Mouse (Mus musculus): ENCODE measurements around the gene Rasgef1b. TPM values are rescaled to one million over a fixed set of nuclear protein-coding genes. Genes with fewer than 3 reads are reported as not detected.

The Rasgef1b gene
- polyA plus RNA-seq, 1 experiment from 2014 or later: 8.8 TPM

DNA sequence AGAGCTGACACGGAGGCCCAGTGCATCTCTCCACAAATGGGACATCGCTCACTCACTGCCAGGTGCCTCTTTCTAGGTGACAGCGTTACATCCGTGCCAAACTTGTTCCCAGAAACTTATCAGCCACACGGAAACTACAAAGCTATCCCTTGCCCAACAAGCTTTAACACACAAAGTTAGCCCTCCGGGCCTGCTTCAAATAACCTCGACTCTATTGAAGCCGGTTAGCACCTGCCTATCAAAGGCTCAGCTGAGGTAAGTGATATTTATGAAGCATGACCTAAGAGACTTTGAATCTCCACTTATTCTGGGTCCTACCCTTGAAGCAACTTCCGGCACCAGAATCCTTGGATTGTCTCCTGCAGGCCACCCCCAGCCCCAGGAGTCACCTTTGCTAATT, 489.2 kb downstream of the Rasgef1b start:
- Histone ChIP-seq H3K9me3 (ENCODE audit: control insufficient read depth, low read length) (no peaks in the 10 kb centered on the region), H3K4me1 (ENCODE audit: control insufficient read depth, insufficient read depth, low read length) (no peaks in the 10 kb centered on the region), H3K9ac (ENCODE audit: low read depth, low read length) (no peak overlapping the region), H3K36me3 (ENCODE audit: control insufficient read depth, insufficient read depth, low read length) (peaks cover 2% of the 10 kb centered on the region; the same call in 1 of the 2 replicates), H3K4me2 (replicated peaks; ENCODE audit: low read depth, low read length) (no peak overlapping the region), H3K27ac (ENCODE audit: low read depth, low read length) (no peak overlapping the region), H3K27me3 (ENCODE audit: control insufficient read depth, insufficient read depth, low read length) (no peaks in the 10 kb centered on the region), H3K4me3 (ENCODE audit: low read length) (no peak overlapping the region)
- ATAC-seq (ENCODE audit: low FRiP score, low TSS enrichment): no peak
- WGBS: 71% methylated on average over 9 of the region's 9 CpGs

DNA sequence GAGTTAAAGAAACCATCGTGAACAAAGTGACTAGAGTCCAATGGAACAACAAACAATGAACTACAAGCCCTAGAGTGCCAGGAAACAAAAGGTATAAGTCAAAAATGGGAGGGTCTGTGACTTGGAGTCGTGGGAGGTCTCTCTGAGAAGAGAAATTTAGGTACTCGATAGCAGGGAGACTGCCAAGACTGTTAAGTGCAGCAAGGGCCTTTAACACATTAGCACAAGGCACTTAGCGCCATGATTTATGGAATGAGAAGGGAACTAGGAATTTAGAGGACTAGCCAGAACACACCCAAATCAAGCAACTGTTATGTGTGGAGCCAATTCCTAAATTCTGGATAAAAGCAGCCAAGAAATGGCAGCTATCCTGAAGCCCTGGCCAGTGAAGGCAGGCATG, 490.7 kb downstream of the Rasgef1b start:
- Histone ChIP-seq H3K4me3 (ENCODE audit: low read length) (no peak overlapping the region), H3K4me2 (replicated peaks; ENCODE audit: low read depth, low read length) (no peak overlapping the region), H3K9ac (ENCODE audit: low read depth, low read length) (no peak overlapping the region), H3K27ac (ENCODE audit: low read depth, low read length) (no peak overlapping the region), H3K9me3 (ENCODE audit: control insufficient read depth, low read length) (no peaks in the 10 kb centered on the region), H3K36me3 (ENCODE audit: control insufficient read depth, insufficient read depth, low read length) (peaks cover 2% of the 10 kb centered on the region; the same call in 1 of the 2 replicates), H3K4me1 (ENCODE audit: control insufficient read depth, insufficient read depth, low read length) (no peaks in the 10 kb centered on the region), H3K27me3 (ENCODE audit: control insufficient read depth, insufficient read depth, low read length) (no peaks in the 10 kb centered on the region)
- WGBS: 58% methylated on average over 4 of the region's 4 CpGs
- ATAC-seq (ENCODE audit: low FRiP score, low TSS enrichment): no peak

DNA sequence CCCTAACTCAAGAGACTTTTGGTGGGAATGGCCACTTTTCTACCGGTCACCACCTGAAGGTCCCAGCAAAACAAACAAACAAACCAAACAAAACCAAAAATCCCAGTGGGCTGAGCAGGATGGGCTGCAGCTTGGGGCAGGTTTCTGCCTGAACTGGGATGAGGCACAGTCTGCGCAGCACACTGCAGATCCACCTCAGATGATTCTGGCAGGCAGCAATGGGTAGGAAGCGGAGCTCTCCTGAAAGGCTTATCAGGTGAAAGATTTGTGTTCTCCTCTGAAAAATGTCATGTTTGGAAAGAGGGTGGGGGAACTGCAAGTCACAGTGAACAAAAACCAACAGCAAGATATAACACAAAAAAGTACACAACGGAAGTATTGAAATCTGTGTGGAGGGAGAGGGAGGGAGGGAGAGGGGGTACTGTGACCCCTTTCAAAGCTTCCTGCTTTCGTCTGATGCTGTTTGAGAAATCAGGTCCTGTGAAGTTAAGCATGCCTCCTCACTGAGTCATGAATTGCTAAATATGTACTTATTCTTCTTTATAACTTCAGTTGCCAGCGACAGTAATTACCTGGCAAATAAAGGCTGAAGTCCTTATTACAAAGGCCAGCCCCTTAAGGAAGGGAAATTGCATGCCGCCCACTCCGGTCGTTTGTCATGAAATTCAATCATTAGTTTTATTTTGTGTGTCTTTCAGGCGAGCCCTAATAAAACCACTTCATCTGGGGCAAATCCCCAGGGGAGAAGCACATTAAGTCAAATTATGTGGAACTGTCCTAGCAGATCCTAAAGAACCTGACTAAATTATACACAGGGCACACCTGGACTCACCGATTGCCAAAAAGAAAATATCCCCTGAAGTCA, 491.7 kb downstream of the Rasgef1b start:
- no peaks in the 10 kb centered on the region for H3K4me1 ChIP-seq (ENCODE audit: control insufficient read depth, insufficient read depth, low read length)
- no peak overlapping the region for H3K4me2 ChIP-seq (replicated peaks; ENCODE audit: low read depth, low read length)
- peaks cover 2% of the 10 kb centered on the region; the same call in 1 of the 2 replicates for H3K36me3 ChIP-seq (ENCODE audit: control insufficient read depth, insufficient read depth, low read length)
- no peaks in the 10 kb centered on the region for H3K9me3 ChIP-seq (ENCODE audit: control insufficient read depth, low read length)
- H3K27ac ChIP-seq (ENCODE audit: low read depth, low read length): no peak overlapping the region
- no peak for ATAC-seq (ENCODE audit: low FRiP score, low TSS enrichment)
- no peaks in the 10 kb centered on the region for H3K27me3 ChIP-seq (ENCODE audit: control insufficient read depth, insufficient read depth, low read length)
- H3K9ac ChIP-seq (ENCODE audit: low read depth, low read length): no peak overlapping the region
- no peak overlapping the region for H3K4me3 ChIP-seq (ENCODE audit: low read length)
- WGBS: 46% methylated on average over 11 of the region's 11 CpGs

DNA sequence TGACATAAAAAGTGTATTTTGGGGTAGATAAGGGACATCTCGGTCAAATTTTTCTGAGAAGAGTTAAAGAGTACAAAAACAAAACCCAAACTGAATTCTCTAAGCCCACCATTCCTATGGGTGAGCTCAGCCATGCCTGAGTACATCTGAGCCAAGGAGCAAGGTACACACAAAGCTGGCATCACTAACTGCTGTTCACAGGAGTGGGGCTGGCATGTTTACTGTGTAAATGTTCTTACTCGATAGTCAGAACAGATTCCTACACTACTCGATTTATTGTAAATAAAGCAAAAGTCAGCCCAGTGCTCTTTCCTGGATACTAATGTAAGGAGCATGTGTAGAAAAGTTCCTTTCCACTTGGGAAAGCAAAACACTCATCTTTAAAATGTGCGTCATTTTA, 492.4 kb downstream of the Rasgef1b start:
- H3K9me3 ChIP-seq (ENCODE audit: control insufficient read depth, low read length): no peaks in the 10 kb centered on the region
- no peaks in the 10 kb centered on the region for H3K4me1 ChIP-seq (ENCODE audit: control insufficient read depth, insufficient read depth, low read length)
- H3K36me3 ChIP-seq (ENCODE audit: control insufficient read depth, insufficient read depth, low read length): peaks cover 2% of the 10 kb centered on the region; the same call in 1 of the 2 replicates
- ATAC-seq (ENCODE audit: low FRiP score, low TSS enrichment): no peak
- H3K27ac ChIP-seq (ENCODE audit: low read depth, low read length): no peak overlapping the region
- no peak overlapping the region for H3K4me2 ChIP-seq (replicated peaks; ENCODE audit: low read depth, low read length)
- no peak overlapping the region for H3K9ac ChIP-seq (ENCODE audit: low read depth, low read length)
- WGBS: 78% methylated on average over 4 of the region's 4 CpGs
- H3K27me3 ChIP-seq (ENCODE audit: control insufficient read depth, insufficient read depth, low read length): no peaks in the 10 kb centered on the region
- no peak overlapping the region for H3K4me3 ChIP-seq (ENCODE audit: low read length)

DNA sequence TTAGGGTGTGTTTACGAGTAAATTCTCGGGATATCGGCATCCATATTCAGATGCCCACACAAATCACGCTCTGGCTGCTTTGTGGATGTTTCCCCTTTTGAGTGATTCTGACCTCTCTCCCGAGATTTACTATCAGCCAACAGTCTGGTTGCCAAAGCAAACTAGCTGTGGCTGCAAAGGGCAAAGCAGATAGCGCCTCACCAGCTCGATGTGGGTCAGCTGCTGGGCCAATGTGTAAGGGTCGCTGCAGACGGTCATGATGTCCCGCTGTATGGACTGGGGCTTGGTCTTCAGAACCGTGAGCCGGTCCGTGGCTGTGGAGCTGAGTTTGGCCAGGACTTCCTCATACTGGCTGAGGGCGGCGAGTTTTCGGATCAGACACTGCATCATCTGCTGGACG, 494.6 kb downstream of the Rasgef1b start:
- H3K9ac ChIP-seq (ENCODE audit: low read depth, low read length): no peak overlapping the region
- no peaks in the 10 kb centered on the region for H3K9me3 ChIP-seq (ENCODE audit: control insufficient read depth, low read length)
- no peak overlapping the region for H3K4me2 ChIP-seq (replicated peaks; ENCODE audit: low read depth, low read length)
- H3K4me3 ChIP-seq (ENCODE audit: low read length): no peak overlapping the region
- ATAC-seq (ENCODE audit: low FRiP score, low TSS enrichment): no peak
- H3K4me1 ChIP-seq (ENCODE audit: control insufficient read depth, insufficient read depth, low read length): no peaks in the 10 kb centered on the region
- 81% methylated on average over 17 of the region's 17 CpGs for WGBS
- no peaks in the 10 kb centered on the region for H3K27me3 ChIP-seq (ENCODE audit: control insufficient read depth, insufficient read depth, low read length)
- peaks cover 5% of the 10 kb centered on the region; the same call in 1 of the 2 replicates for H3K36me3 ChIP-seq (ENCODE audit: control insufficient read depth, insufficient read depth, low read length)
- no peak overlapping the region for H3K27ac ChIP-seq (ENCODE audit: low read depth, low read length)

DNA sequence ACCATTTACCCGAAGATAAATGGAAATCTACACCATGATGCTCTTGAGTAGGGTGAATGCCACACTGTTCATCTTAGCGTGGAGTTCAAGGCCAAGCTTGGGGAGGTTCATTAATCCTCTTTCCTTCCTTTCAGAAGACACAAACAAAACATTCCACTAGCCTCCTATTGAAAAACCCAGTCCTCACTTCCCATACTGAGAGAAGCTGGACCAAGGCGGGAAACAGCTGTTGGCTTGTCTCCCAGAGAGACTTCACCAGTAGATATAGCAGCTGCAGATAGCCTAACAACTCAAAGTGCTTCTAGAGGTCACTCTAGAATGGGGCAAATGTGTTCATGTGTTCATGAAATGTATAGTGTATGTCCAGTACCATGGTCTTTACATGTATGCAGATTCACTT, 495.7 kb downstream of the Rasgef1b start:
- peaks cover 5% of the 10 kb centered on the region; the same call in 1 of the 2 replicates for H3K36me3 ChIP-seq (ENCODE audit: control insufficient read depth, insufficient read depth, low read length)
- ATAC-seq (ENCODE audit: low FRiP score, low TSS enrichment): no peak
- 69% methylated on average over 3 of the region's 3 CpGs for WGBS

DNA sequence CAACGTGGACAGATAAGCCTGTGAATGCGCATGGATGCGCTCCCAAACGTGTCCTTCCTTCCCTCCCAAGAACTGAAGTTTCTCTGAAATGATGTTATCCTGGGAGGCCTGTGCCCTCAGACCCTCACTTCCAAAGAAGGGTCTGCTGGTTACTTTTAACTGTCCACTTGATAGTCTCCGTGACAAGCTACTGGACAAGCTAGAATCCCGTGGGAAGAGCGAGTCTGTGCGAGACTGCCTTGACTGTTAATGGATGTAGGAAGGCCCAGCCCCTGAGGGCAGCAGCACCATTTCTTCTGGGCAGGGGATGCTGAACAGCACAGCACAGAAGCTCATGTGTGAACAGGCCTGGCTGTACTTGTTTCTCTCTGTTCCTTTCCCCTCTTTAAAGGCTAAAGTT, 496.5 kb downstream of the Rasgef1b start:
- no peak overlapping the region for H3K27ac ChIP-seq (ENCODE audit: low read depth, low read length)
- no peak overlapping the region for H3K4me2 ChIP-seq (replicated peaks; ENCODE audit: low read depth, low read length)
- H3K9me3 ChIP-seq (ENCODE audit: control insufficient read depth, low read length): no peaks in the 10 kb centered on the region
- peaks cover 5% of the 10 kb centered on the region; the same call in 1 of the 2 replicates for H3K36me3 ChIP-seq (ENCODE audit: control insufficient read depth, insufficient read depth, low read length)
- ATAC-seq (ENCODE audit: low FRiP score, low TSS enrichment): no peak
- H3K9ac ChIP-seq (ENCODE audit: low read depth, low read length): no peak overlapping the region
- H3K27me3 ChIP-seq (ENCODE audit: control insufficient read depth, insufficient read depth, low read length): no peaks in the 10 kb centered on the region
- H3K4me1 ChIP-seq (ENCODE audit: control insufficient read depth, insufficient read depth, low read length): no peaks in the 10 kb centered on the region
- H3K4me3 ChIP-seq (ENCODE audit: low read length): no peak overlapping the region
- 88% methylated on average over 8 of the region's 8 CpGs for WGBS

More for the DNA sequence above, 495.7 kb downstream of the Rasgef1b start:
- Histone ChIP-seq H3K27me3 (ENCODE audit: control insufficient read depth, insufficient read depth, low read length) (no peaks in the 10 kb centered on the region), H3K9ac (ENCODE audit: low read depth, low read length) (no peak overlapping the region), H3K27ac (ENCODE audit: low read depth, low read length) (no peak overlapping the region), H3K4me1 (ENCODE audit: control insufficient read depth, insufficient read depth, low read length) (no peaks in the 10 kb centered on the region), H3K4me3 (ENCODE audit: low read length) (no peak overlapping the region), H3K9me3 (ENCODE audit: control insufficient read depth, low read length) (no peaks in the 10 kb centered on the region), H3K4me2 (replicated peaks; ENCODE audit: low read depth, low read length) (no peak overlapping the region)

DNA sequence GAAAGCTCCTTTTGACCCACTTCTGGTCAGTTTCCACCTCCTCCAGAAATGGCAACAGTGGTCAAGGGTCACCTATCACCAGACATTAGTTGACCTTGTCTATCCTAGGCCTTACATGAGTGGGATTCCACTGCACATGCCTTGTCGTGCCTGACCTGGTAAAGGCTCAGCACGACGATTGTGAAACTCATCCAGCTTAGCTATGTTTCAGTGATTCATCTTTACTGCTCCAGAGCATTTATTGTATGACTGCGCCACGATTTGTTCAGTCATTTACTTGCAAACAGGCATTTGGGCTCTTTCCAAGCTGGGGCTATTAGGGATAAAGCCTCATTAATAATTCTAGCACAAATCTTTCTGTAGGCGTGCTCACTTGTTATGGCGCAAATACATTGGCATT, 498.4 kb downstream of the Rasgef1b start:
- WGBS: 93% methylated on average over 7 of the region's 7 CpGs
- Histone ChIP-seq H3K4me3 (ENCODE audit: low read length) (no peak overlapping the region), H3K36me3 (ENCODE audit: control insufficient read depth, insufficient read depth, low read length) (peaks cover 13% of the 10 kb centered on the region; the same call in 1 of the 2 replicates), H3K9me3 (ENCODE audit: control insufficient read depth, low read length) (no peaks in the 10 kb centered on the region), H3K4me2 (replicated peaks; ENCODE audit: low read depth, low read length) (no peak overlapping the region), H3K4me1 (ENCODE audit: control insufficient read depth, insufficient read depth, low read length) (no peaks in the 10 kb centered on the region), H3K9ac (ENCODE audit: low read depth, low read length) (no peak overlapping the region), H3K27me3 (ENCODE audit: control insufficient read depth, insufficient read depth, low read length) (no peaks in the 10 kb centered on the region), H3K27ac (ENCODE audit: low read depth, low read length) (no peak overlapping the region)
- no peak for ATAC-seq (ENCODE audit: low FRiP score, low TSS enrichment)

DNA sequence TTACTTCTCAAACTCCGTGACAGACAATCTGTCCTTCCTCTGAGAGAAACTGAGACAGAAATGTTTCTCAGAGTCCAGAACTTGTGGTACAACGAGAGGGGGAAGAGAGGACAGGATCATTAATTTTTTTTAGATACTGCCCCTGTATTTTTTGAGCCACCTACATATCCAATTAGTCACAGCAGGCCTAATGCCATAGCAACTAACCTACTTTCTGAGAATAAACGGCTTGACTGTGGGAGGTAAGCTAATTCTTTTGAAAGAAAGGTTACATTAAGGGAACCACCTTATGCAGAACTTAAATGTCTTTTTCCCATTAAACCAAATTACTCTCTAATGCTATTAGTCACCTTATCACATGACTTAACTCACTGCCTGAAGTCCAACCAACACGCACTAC, 501.5 kb downstream of the Rasgef1b start:
- H3K27ac ChIP-seq (ENCODE audit: low read depth, low read length): no peak overlapping the region
- H3K27me3 ChIP-seq (ENCODE audit: control insufficient read depth, insufficient read depth, low read length): no peaks in the 10 kb centered on the region
- peaks cover 3% of the 10 kb centered on the region; the same call in 1 of the 2 replicates for H3K4me1 ChIP-seq (ENCODE audit: control insufficient read depth, insufficient read depth, low read length)
- ATAC-seq (ENCODE audit: low FRiP score, low TSS enrichment): no peak
- H3K36me3 ChIP-seq (ENCODE audit: control insufficient read depth, insufficient read depth, low read length): peaks cover 13% of the 10 kb centered on the region; the same call in 1 of the 2 replicates
- no peak overlapping the region for H3K4me3 ChIP-seq (ENCODE audit: low read length)
- no peak overlapping the region for H3K4me2 ChIP-seq (replicated peaks; ENCODE audit: low read depth, low read length)
- no peaks in the 10 kb centered on the region for H3K9me3 ChIP-seq (ENCODE audit: control insufficient read depth, low read length)
- WGBS: 81% methylated on average over 4 of the region's 4 CpGs
- H3K9ac ChIP-seq (ENCODE audit: low read depth, low read length): no peak overlapping the region

Data from kidney, embryonic 14.5 days (tissue).